Mouse (Mus musculus) E14TG2a.4 (cell line): Measurements from ENCODE around the gene Olfr691.

ENCODE experiments used
- CTCF ChIP-seq: conservative IDR thresholded peaks from 2 replicates; pipeline ENCODE4 v1.5.1; 2014; ENCODE audit warnings: low read length
- NANOG ChIP-seq: IDR thresholded peaks from 2 replicates; pipeline ENCODE4 v1.6.1; 2014; ENCODE audit warnings: borderline replicate concordance, low read length, mixed read lengths
- POU5F1 ChIP-seq: IDR thresholded peaks from 2 replicates; pipeline ENCODE4 v1.6.1; 2014; ENCODE audit warnings: low read length, borderline replicate concordance

GRCm38 (mm10) chr7:105342170-105342569 is at the start of gene Olfr691:
- TF ChIP-seq NANOG (no peak), CTCF (no peak), POU5F1 (no peak)
